Mouse (Mus musculus): ENCODE results near the gene Pgm2l1.
A peak's percentile ranks its signal among the peaks of the same experiment; 100 is the strongest.

Gene Pgm2l1

GRCm38 (mm10) chr7:100293546-100293945 is 66.4 kb downstream of the Pgm2l1 start:
- no peak for DNase-seq (ENCODE audit: low spot score in 2 of 2)

- no peak for DNase-seq (ENCODE audit: low spot score in 2 of 2)
These were observed 68.6 kb downstream of the Pgm2l1 start for GRCm38 (mm10) chr7:100295745-100296144.

GRCm38 (mm10) chr7:100296699-100297098 is 69.5 kb downstream of the Pgm2l1 start:
- no peak for DNase-seq (ENCODE audit: low spot score in 2 of 2)

GRCm38 (mm10) chr7:100298861-100299510 is 71.8 kb downstream of the Pgm2l1 start:
- DNase-seq (ENCODE audit: low spot score in 2 of 2): no peak

- no peak for DNase-seq (ENCODE audit: low spot score in 2 of 2)
These were observed 74.2 kb downstream of the Pgm2l1 start for GRCm38 (mm10) chr7:100301390-100301789.

- DNase-seq (ENCODE audit: low spot score in 2 of 2): peak; percentile 42 to 46
These were observed 75.1 kb downstream of the Pgm2l1 start for GRCm38 (mm10) chr7:100302316-100302715.

GRCm38 (mm10) chr7:100305894-100306293 is 78.7 kb downstream of the Pgm2l1 start:
- no peak for DNase-seq (ENCODE audit: low spot score in 2 of 2)

- DNase-seq (ENCODE audit: low spot score in 2 of 2): peak; percentile 51 to 52
These were observed 80.9 kb downstream of the Pgm2l1 start for GRCm38 (mm10) chr7:100307872-100308653.

- no peak for DNase-seq (ENCODE audit: low spot score in 2 of 2)
These were observed 82.0 kb downstream of the Pgm2l1 start for GRCm38 (mm10) chr7:100309216-100309615.

- no peak for DNase-seq (ENCODE audit: low spot score in 2 of 2)
These were observed 82.5 kb downstream of the Pgm2l1 start for GRCm38 (mm10) chr7:100309679-100310078.

GRCm38 (mm10) chr7:100310290-100310689 is 83.1 kb downstream of the Pgm2l1 start:
- DNase-seq (ENCODE audit: low spot score in 2 of 2): no peak

- no peak for DNase-seq (ENCODE audit: low spot score in 2 of 2)
These were observed 85.5 kb downstream of the Pgm2l1 start for GRCm38 (mm10) chr7:100312716-100313115.

GRCm38 (mm10) chr7:100316924-100317323 is 89.7 kb downstream of the Pgm2l1 start:
- DNase-seq (ENCODE audit: low spot score in 2 of 2): no peak

- no peak for DNase-seq (ENCODE audit: low spot score in 2 of 2)
These were observed 90.3 kb downstream of the Pgm2l1 start for GRCm38 (mm10) chr7:100317534-100317933.

GRCm38 (mm10) chr7:100323721-100324120 is 96.5 kb downstream of the Pgm2l1 start:
- no peak for DNase-seq (ENCODE audit: low spot score in 2 of 2)

- DNase-seq (ENCODE audit: low spot score in 2 of 2): peak in 1 of 2 experiments; percentile 40
These were observed 98.3 kb downstream of the Pgm2l1 start for GRCm38 (mm10) chr7:100325482-100325881.

- DNase-seq (ENCODE audit: low spot score in 2 of 2): no peak
These were observed 100.3 kb downstream of the Pgm2l1 start for GRCm38 (mm10) chr7:100327514-100327913.

All from frontal cortex, postnatal 10 days (tissue).